Mouse (Mus musculus) skeletal muscle tissue, postnatal 0 days (tissue): ENCODE data around the gene Vmn1r76. TPM values are rescaled to one million over a fixed set of nuclear protein-coding genes. Genes with fewer than 3 reads are reported as not detected.

Source experiments
- polyA plus RNA-seq: library from polyadenylated mRNA; unstranded; fragments of >200 nt; fragmentation: Nextera tagmentation; extraction: Ambion mirVana; gene quantifications from 2 replicates; pipeline ENCODE4 v1.2.1, GENCODE M21; 2015

Vmn1r76 gene
- polyA plus RNA-seq, result not detected in 2 replicates

DNA sequence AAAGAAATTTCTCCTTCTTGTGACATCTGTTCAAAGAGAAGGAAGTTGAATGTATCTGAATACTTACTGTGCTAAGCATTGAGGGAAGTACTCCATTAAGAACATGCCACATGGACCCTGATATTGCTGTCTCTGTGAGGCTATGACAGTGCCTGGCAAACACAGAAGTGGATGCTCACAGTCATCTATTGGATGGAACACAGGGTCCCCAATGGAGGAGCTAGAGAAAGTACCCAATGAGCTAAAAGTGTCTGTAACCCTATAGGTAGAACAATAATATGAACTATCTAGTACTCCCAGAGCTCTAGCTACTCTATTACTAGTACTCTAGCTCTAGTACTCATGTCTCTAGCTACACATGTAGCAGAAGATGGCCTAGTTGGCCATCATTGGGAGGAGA is at the start of gene Vmn1r76:
TSS of gene Vmn1r76 (minus strand) at position 101 of the 400 bp plus-strand sequence.

DNA sequence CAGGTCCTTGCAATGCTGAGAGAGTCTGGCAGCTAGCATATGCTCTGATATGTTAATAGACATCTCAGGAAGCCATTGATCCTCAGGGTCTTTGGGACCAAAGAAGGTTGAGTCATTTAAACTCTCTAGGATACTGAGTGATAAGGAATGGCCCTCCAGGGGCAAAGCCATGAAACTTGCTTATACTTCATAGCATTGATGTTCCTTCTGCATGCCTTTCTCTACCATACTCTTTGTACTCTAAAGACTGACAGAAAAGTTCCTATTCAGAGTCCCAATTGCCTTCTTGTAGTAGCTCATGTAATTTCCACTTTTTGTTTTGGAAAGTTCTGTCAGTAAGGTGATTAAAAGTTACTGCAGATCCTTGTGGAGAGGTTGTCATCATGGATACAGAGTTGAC is 63.7 kb downstream of the Vmn1r76 start, which contains the start of gene Vmn1r75:
TSS of gene Vmn1r75 (plus strand) at position 301 of the 400 bp plus-strand sequence.

Other genes with a start within 250 kb of the Vmn1r76 start
- gene Vmn1r73, start 207.9 kb downstream of the Vmn1r76 start, polyA plus RNA-seq, result not detected in 2 replicates
- gene Vmn1r74, start 104.2 kb downstream of the Vmn1r76 start, polyA plus RNA-seq, result not detected in 2 replicates
- gene Vmn1r75, start 63.6 kb downstream of the Vmn1r76 start, polyA plus RNA-seq, result not detected in 2 replicates
- gene Vmn1r77, start 98.5 kb upstream of the Vmn1r76 start, polyA plus RNA-seq, result not detected in 2 replicates
- not detected in 2 replicates for gene Vmn1r78, start 212.0 kb upstream of the Vmn1r76 start, polyA plus RNA-seq
- gene Vmn1r79, start 233.1 kb upstream of the Vmn1r76 start, polyA plus RNA-seq, result not detected in 2 replicates